Mouse (Mus musculus) kidney, postnatal 36 days (tissue): ENCODE data around the gene Kcnmb3.
"Not testable (repeated sequence)": the region's sequence is repeated elsewhere in the genome, so short reads cannot be mapped to it uniquely, and the experiment has no call there.

Source experiments
- DNase-seq, 2 experiments: peaks; one replicate each; pipeline ENCODE4 v3.0.0; 2021 to 2022; ENCODE audit warnings: mixed read lengths in 2 of 2

Gene Kcnmb3

GRCm38 (mm10) chr3:32430394-32430793 is 61.6 kb downstream of the Kcnmb3 start:
- no peak for DNase-seq

GRCm38 (mm10) chr3:32429351-32429750 is 62.7 kb downstream of the Kcnmb3 start:
- not testable (repeated sequence) for DNase-seq

GRCm38 (mm10) chr3:32428921-32429320 is 63.1 kb downstream of the Kcnmb3 start:
- DNase-seq: peak; percentile 64 to 74

- no peak for DNase-seq
Observed at GRCm38 (mm10) chr3:32428361-32428760, 63.7 kb downstream of the Kcnmb3 start.

- DNase-seq: no peak
Observed at GRCm38 (mm10) chr3:32427695-32428094, 64.3 kb downstream of the Kcnmb3 start.
